ENCODE assay signal across 16 mouse cellular contexts in the genomic region with DNA sequence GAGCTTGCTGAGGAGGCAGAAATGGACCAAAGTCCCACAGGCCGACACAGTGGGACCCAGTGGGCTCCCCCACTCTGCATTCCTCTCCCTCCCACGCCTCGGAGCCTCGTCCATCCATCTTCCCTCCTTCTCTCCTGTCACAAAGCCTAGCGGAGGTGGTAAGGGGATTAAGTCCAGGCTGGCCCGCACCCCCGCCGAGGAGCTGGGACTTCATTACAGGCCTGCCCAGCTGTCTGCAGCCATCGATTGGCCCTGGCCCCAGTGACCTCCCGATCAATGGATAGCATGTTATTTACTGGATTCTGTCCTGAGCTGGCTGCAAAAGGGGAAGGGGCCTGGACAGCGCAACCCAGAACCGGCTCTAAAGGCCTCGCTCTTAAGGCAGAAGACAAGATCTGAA.
A peak's percentile ranks its signal among the peaks of the same experiment; 100 is the strongest.
DNase-seq lines count a peak whose midpoint lies in the region; ATAC-seq lines count a peak whose summit lies in the region.
"Had no signal": no experiment of that assay in that cellular context is flagged by ENCODE, and none has a peak within 500 bp of the region (broad histone marks: within the 10 kb centered on the region; RNA-seq: fewer than 3 reads in every experiment).

No protein-coding gene starts in this region.

- peaks cover 13% of the 10 kb centered on the region for H3K4me1 ChIP-seq in forebrain, embryonic 10.5 days
- no peaks in the 10 kb centered on the region for H3K4me1 ChIP-seq in forebrain, embryonic 14.5 days (ENCODE audit: control insufficient read depth, insufficient read depth, low read length)
- H3K4me1 ChIP-seq in hindbrain, embryonic 16.5 days (ENCODE audit: control insufficient read depth, insufficient read depth, low read depth, low read length): no peaks in the 10 kb centered on the region
- H3K4me1 ChIP-seq in midbrain, embryonic 13.5 days (replicated peaks): peaks cover 28% of the 10 kb centered on the region
- H3K4me1 ChIP-seq: liver, embryonic 13.5 days had no signal

- H3K9ac ChIP-seq in forebrain, embryonic 14.5 days (ENCODE audit: low read length): no peak overlapping the region
- no peak overlapping the region for H3K9ac ChIP-seq in hindbrain, embryonic 16.5 days (ENCODE audit: low read depth, low read length)
- no peak overlapping the region for H3K9ac ChIP-seq in midbrain, embryonic 13.5 days (replicated peaks)
- H3K9ac ChIP-seq: liver, embryonic 13.5 days had no signal

- no peak for DNase-seq in forebrain, embryonic 10.5 days (ENCODE audit: extremely low spot score, low spot score)
- DNase-seq in forebrain, embryonic 14.5 days (ENCODE audit: low spot score): no peak
- peak; percentile 54 for DNase-seq in embryo, embryonic 10.5 days (ENCODE audit: low spot score)
- no peak for DNase-seq in layer of hippocampus, postnatal 10 days (ENCODE audit: low spot score in 2 of 2)
- DNase-seq in spleen, adult 18-20 months: no peak
- DNase-seq in lung, adult 18-20 months: no peak
- DNase-seq: adrenal gland, postnatal 10 days; cerebellum, adult 2 months; heart, adult 2 months; liver, embryonic 13.5 days; lung, postnatal 10 days; thymus, adult 2 months had no signal

- peak overlapping the region; percentile 51 for H3K27ac ChIP-seq in forebrain, embryonic 10.5 days
- H3K27ac ChIP-seq in forebrain, embryonic 14.5 days (ENCODE audit: low read depth, low read length): no peak overlapping the region
- no peak overlapping the region for H3K27ac ChIP-seq in hindbrain, embryonic 16.5 days (ENCODE audit: low read depth, low read length)
- H3K27ac ChIP-seq in midbrain, embryonic 13.5 days: peak overlapping the region; percentile 40; the same call in 1 of the 2 replicates
- H3K27ac ChIP-seq: heart, adult 2 months; kidney, postnatal 0 days; liver, embryonic 13.5 days had no signal

- ATAC-seq in forebrain, embryonic 14.5 days: no peak
- peak; percentile 51; the same call in 1 of the 2 replicates for ATAC-seq in hindbrain, embryonic 16.5 days
- ATAC-seq in midbrain, embryonic 13.5 days: peak; percentile 41; the same call in 1 of the 2 replicates
- ATAC-seq: inflammation-experienced regulatory T-cells, adult 6 months had no signal

- H3K27me3 ChIP-seq in forebrain, embryonic 10.5 days (ENCODE audit: poor library complexity, severe bottlenecking): 0 out of 2 replicates have a peak, but pooled peaks cover 6% of the 10 kb centered on the region
- no peaks in the 10 kb centered on the region for H3K27me3 ChIP-seq in forebrain, embryonic 14.5 days (replicated peaks; ENCODE audit: control insufficient read depth, insufficient read depth, low read length)
- no peaks in the 10 kb centered on the region for H3K27me3 ChIP-seq in hindbrain, embryonic 16.5 days (replicated peaks; ENCODE audit: control insufficient read depth, insufficient read depth, low read length)
- H3K27me3 ChIP-seq in midbrain, embryonic 13.5 days: no peaks in the 10 kb centered on the region
- H3K27me3 ChIP-seq: liver, embryonic 13.5 days had no signal

- H3K4me2 ChIP-seq in forebrain, embryonic 14.5 days (ENCODE audit: low read length): no peak overlapping the region
- no peak overlapping the region for H3K4me2 ChIP-seq in hindbrain, embryonic 16.5 days (ENCODE audit: low read length)
- no peak overlapping the region for H3K4me2 ChIP-seq in midbrain, embryonic 13.5 days (replicated peaks)
- H3K4me2 ChIP-seq: liver, embryonic 13.5 days had no signal

- no peak overlapping the region for H3K4me3 ChIP-seq in forebrain, embryonic 10.5 days
- no peak overlapping the region for H3K4me3 ChIP-seq in forebrain, embryonic 14.5 days (ENCODE audit: low read depth, low read length)
- H3K4me3 ChIP-seq in hindbrain, embryonic 16.5 days (ENCODE audit: low read length): no peak overlapping the region
- H3K4me3 ChIP-seq in midbrain, embryonic 13.5 days (replicated peaks): no peak overlapping the region
- H3K4me3 ChIP-seq: heart, adult 2 months; liver, embryonic 13.5 days had no signal

- no peaks in the 10 kb centered on the region; the same call in 1 of the 2 replicates for H3K9me3 ChIP-seq in forebrain, embryonic 10.5 days
- no peaks in the 10 kb centered on the region for H3K9me3 ChIP-seq in forebrain, embryonic 14.5 days (replicated peaks; ENCODE audit: control insufficient read depth, low read length)
- no peaks in the 10 kb centered on the region; the same call in 1 of the 2 replicates for H3K9me3 ChIP-seq in hindbrain, embryonic 16.5 days (ENCODE audit: control insufficient read depth, low read length)
- no peaks in the 10 kb centered on the region for H3K9me3 ChIP-seq in midbrain, embryonic 13.5 days
- H3K9me3 ChIP-seq: liver, embryonic 13.5 days had no signal

- 9% methylated on average over 13 of the region's 13 CpGs for WGBS in forebrain, embryonic 10.5 days
- WGBS in forebrain, embryonic 14.5 days: 14% methylated on average over 13 of the region's 13 CpGs
- WGBS in hindbrain, embryonic 16.5 days: 14% methylated on average over 13 of the region's 13 CpGs
- 12% methylated on average over 13 of the region's 13 CpGs for WGBS in midbrain, embryonic 13.5 days

- no peaks in the 10 kb centered on the region for H3K36me3 ChIP-seq in forebrain, embryonic 10.5 days (replicated peaks)
- H3K36me3 ChIP-seq in forebrain, embryonic 14.5 days (ENCODE audit: control insufficient read depth, insufficient read depth, low read length): no peaks in the 10 kb centered on the region
- H3K36me3 ChIP-seq in hindbrain, embryonic 16.5 days (ENCODE audit: control insufficient read depth, insufficient read depth, low read length): no peaks in the 10 kb centered on the region
- H3K36me3 ChIP-seq in midbrain, embryonic 13.5 days: no peaks in the 10 kb centered on the region
- H3K36me3 ChIP-seq: liver, embryonic 13.5 days had no signal

Comparison
In these comparisons a context has a peak if more than half of its experiments do, and no peak if none do; other contexts are left out.
1. H3K27ac ChIP-seq: peak in forebrain, embryonic 10.5 days (single experiment) and midbrain, embryonic 13.5 days (single experiment); none in forebrain, embryonic 14.5 days (single experiment) and hindbrain, embryonic 16.5 days (single experiment).